Mouse (Mus musculus): ENCODE measurements around the gene Tulp4. TPM values are rescaled to one million over a fixed set of nuclear protein-coding genes. Genes with fewer than 3 reads are reported as not detected.

Tulp4 gene
- polyA plus RNA-seq, 1 experiment, result 45.0 TPM

DNA sequence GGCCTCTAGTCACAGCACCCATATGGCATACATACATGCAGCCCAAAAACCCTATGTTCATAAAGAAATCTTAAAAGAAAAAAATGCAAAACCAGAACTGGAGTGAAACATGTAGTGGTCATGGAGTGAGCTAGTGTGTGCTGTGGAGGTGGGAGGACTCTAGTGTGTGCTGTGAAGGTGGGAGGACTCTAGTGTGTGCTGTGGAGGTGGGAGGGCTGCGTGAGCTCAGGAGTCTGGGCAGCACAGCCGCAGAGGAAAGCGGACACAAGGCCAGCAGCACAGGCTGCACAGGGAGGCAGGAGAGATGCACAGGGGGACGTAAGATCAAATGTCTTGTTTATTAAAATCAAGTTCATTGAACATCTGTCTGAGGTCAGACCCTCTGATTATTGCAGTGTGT lies 17.5 kb downstream of the Tulp4 start:
- no peak for DNase-seq (ENCODE audit: low read depth)

GRCm38 (mm10) chr17:6125441-6125840 lies 19.2 kb downstream of the Tulp4 start:
- DNase-seq (ENCODE audit: low read depth), result no peak

DNA sequence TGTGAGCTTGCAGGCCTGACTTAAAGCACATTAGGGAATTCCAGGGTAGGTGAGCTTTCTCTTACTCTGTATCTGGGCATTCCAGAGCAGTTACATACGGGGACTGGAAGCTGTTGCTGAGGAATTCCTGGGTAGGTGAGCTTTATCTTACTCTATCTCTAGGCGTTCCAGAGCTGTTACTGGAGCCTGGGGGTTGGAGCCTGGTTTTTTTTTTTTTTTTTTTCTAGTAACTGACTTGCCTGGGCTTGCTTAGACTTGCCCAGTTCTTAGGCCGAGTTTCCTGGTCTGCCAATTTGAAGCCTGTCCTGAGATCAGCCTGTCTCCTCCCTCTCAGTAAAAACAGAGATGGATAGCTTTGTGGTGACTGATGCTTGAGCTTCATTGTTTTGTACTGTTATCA lies 21.8 kb downstream of the Tulp4 start:
- DNase-seq (ENCODE audit: low read depth), result no peak

DNA sequence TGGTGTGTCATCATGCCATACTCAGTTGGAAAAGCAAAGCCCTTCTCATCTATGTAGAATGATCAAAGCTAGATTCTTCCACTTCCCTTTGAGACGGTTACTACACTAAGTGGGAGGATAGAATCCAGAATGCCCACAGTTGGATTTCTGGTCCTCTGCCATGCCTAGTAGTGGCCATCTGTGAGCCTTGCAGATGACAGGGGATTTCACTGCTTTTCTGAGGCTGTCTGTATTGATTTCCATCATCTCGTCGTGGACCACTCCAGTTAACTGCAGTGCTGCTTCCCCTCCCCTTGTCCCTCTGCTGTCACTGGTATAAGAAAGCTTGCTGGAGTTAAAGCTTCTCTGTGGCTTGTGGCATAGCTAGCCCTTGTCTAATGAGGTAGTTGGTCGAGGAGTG lies 23.1 kb downstream of the Tulp4 start:
- no peak for DNase-seq (ENCODE audit: low read depth)

- DNase-seq (ENCODE audit: low read depth), result no peak
Observed at GRCm38 (mm10) chr17:6131083-6131482, 24.8 kb downstream of the Tulp4 start.

GRCm38 (mm10) chr17:6140875-6141274 lies 34.6 kb downstream of the Tulp4 start:
- DNase-seq (ENCODE audit: low read depth), result no peak

DNA sequence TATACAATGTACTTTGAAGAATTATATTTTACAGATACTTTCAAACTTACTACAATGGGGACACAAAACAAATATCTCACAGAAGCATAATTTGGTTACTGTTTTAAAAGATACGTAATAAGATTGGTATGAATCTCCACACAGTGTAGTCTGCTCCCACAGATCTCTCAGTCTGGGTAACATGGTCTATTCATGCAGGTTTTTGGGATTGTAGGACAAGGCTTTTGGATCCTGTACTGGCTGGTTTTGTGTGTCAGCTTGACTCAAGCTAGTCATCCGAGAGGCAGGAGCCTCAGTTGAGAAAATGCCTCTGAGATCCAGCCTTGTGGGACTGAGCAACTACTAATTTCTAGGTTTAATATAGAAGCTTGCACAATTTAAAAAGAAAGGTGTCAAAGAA lies 35.1 kb downstream of the Tulp4 start:
- no peak for DNase-seq (ENCODE audit: low read depth)

DNA sequence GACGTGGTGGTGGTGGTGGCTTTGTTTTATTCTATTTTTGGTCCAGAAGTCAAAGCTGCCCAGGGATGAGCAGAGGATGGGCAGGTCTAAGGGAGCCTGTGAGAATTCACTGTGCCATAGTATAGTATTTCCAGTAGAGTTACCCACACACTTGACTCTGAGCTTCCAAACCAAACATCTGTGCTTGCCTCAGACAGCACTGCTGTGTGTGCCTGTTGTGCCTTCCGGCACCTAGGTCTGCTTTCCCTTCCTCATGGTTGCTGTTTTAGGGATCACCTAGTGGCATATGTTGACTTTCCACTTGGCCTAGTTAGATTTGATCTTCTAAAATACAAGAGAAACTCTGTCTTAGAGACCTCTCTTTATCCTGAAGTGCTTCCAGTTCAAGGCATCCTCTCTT lies 39.0 kb downstream of the Tulp4 start:
- peak; percentile 31 for DNase-seq (ENCODE audit: low read depth)

GRCm38 (mm10) chr17:6152941-6153340 lies 46.7 kb downstream of the Tulp4 start:
- no peak for DNase-seq (ENCODE audit: low read depth)

GRCm38 (mm10) chr17:6153581-6153980 lies 47.3 kb downstream of the Tulp4 start:
- no peak for DNase-seq (ENCODE audit: low read depth)

DNA sequence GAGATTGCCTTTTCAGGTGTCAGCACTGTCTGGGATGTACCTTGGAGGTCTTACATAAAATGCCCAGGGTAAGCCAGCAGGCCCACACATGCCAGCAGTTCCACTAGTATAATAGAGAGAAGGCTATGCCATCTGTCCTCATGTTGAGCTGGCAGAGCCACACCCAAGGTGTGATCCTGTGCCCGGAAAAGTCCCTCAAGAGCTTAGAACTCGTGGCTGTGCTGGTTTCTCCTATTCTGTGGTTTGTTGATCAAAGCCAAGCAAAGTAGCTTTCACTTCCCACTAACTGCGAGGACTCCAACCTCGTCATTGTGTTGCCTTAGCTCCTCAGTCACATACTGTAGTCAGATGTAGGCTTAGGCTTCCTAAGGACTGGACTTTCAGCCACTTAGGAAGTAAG lies 48.1 kb downstream of the Tulp4 start:
- no peak for DNase-seq (ENCODE audit: low read depth)

DNA sequence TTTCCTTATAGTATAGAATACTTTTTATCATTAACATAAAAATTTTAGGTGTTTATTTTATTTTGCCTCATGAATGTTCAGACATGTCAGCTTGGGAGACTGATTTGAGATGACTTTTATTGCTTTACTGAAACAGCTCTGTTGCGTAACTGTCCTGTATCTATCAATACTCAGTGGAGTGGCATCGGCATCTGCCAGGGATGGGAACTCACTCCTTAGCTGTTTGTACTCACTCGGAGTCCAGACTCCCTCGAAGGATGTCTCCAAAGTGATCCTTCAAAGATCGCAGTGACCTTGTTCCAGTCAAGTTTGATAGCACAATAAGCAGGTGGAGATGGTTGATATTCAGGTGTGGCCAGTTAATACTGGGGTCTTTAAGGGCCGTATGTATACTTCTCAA lies 54.3 kb downstream of the Tulp4 start:
- DNase-seq (ENCODE audit: low read depth), result no peak

GRCm38 (mm10) chr17:6161916-6162315 lies 55.7 kb downstream of the Tulp4 start:
- DNase-seq (ENCODE audit: low read depth), result no peak

- DNase-seq (ENCODE audit: low read depth), result no peak
Observed at GRCm38 (mm10) chr17:6162761-6163160, 56.5 kb downstream of the Tulp4 start.

DNA sequence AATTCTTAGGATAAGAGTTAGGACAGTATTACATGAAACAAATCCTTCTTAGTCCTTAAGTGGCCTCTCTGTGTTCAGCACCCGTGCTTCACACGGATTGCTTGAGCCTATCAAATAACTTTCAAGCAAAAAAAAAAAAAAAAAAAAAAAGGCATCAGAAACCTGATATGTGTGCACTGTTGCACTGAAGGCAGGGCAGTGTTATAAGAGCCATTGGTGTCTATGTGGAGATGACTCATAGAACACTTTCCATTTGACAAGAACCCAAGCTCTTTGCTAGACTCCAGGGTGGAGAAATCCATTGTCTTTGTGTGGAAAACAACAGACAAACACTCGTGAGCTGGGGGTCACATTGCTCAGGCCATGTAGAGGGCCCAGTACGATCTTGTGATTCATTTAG lies 58.7 kb downstream of the Tulp4 start:
- no peak for DNase-seq (ENCODE audit: low read depth)

DNA sequence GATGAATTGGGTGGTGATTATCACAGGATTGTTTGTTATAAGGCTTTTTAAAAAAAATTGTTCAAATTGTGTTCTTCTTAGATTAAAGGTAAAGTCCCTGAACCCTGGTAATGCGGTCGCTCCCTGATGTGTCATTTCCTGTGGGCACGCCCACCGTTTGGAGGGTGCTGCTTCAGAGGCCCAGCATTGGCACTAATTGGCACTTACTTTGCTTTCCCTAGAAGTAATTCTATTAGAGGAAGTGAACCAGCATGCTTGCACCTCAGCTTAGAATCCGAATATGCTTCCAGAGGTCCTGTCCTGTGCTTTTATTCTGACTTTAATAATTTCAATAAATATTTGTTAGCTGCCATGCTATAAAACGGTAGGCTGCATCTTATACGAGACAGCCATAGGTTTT lies 66.2 kb downstream of the Tulp4 start:
- DNase-seq (ENCODE audit: low read depth), result no peak

- DNase-seq (ENCODE audit: low read depth), result no peak
Observed at GRCm38 (mm10) chr17:6172926-6173690, 66.9 kb downstream of the Tulp4 start.

DNA sequence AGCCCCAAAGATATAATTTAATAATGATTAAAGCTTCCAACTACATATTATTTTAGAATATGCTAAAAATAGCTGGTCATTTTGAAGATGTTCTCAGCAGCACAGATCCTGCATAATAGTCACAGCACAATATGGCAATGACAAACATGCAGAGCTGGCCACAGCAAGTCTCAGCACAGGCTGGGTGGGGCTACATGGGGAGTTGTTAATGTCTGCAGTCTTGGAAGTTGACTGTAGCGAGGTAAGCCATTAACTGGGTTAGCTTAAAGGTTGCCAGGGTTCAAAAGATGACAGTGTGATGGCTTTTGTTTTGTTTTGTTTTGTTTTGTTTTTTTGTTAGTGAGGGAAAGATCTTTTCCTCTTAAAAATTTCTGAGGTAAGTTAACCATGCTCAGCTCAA lies 68.3 kb downstream of the Tulp4 start:
- DNase-seq (ENCODE audit: low read depth), result no peak

GRCm38 (mm10) chr17:6178564-6179267 lies 72.5 kb downstream of the Tulp4 start:
- no peak for DNase-seq (ENCODE audit: low read depth)

DNA sequence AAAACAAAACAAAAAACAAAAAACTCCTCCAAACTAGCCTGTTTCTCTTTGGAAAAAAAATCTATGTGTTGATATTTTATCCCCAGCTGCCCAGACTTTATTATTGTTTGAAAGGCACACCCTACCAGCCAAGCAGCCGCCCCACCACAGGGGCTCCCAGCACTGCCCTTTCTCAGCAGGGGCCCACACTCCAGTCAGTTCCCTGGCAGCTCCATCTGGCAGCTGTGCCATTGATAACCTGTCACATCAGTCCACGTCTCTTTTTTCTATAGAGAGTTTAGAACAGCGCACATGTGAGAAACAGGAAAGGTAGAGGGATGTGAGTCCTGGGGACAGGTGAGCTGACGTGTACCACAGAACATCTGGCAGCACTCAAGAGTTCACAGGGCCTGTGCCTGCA lies 73.2 kb downstream of the Tulp4 start:
- DNase-seq (ENCODE audit: low read depth), result no peak

- no peak for DNase-seq (ENCODE audit: low read depth)
Observed at GRCm38 (mm10) chr17:6180421-6180820, 74.2 kb downstream of the Tulp4 start.

- DNase-seq (ENCODE audit: low read depth), result no peak
Observed at GRCm38 (mm10) chr17:6182715-6183114, 76.5 kb downstream of the Tulp4 start.

- no peak for DNase-seq (ENCODE audit: low read depth)
Observed at GRCm38 (mm10) chr17:6186651-6187050, 80.4 kb downstream of the Tulp4 start.

DNA sequence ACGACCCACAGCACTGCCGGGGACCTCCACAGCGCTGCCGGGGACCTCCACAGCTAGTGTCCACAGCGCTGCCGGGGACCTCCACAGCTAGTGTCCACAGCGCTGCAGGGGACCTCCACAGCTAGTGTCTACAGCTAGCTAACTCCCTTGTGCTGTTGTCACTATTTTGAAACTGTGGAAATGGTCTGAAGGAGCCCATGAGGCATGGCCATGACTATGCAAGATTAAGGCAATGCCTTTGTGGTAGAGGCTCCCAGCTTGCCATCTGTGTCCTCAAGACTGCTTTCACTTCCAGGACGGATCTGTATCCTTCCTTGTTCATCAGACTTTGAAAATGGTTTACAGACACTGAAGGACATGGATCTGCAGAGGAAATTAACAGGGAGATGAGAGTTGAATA lies 80.9 kb downstream of the Tulp4 start:
- DNase-seq (ENCODE audit: low read depth), result no peak
